Mouse (Mus musculus): ENCODE measurements around the gene Pth2. TPM values are rescaled to one million over a fixed set of nuclear protein-coding genes. Genes with fewer than 3 reads are reported as not detected.

Gene Pth2
- polyA plus RNA-seq, 1 experiment from 2014 or later: not detected

GRCm38 (mm10) chr7:45179469-45179868, 1.3 kb upstream of the Pth2 start, which contains the start of gene Gfy:
Gene Gfy, minus strand, starts transcription at chr7:45179569.
- Histone ChIP-seq H3K4me1 (peaks cover 30% of the 10 kb centered on the region), H3K27ac (no peak within 1 kb of the TSS), H3K4me3 (no peak within 1 kb of the TSS), H3K4me2 (replicated peaks) (no peak within 1 kb of the TSS), H3K36me3 (no peaks in the 10 kb centered on the region), H3K27me3 (replicated peaks) (peaks cover 100% of the 10 kb centered on the region), H3K9ac (no peak within 1 kb of the TSS), H3K9me3 (0 out of 2 replicates have a peak, but pooled peaks cover 4% of the 10 kb centered on the region)
- ATAC-seq (ENCODE audit: low FRiP score, low read depth): no peak
- WGBS: 26% methylated on average over 7 of the region's 7 CpGs

- Histone ChIP-seq H3K4me3 (peak overlapping the region; percentile 5; the same call in 1 of the 2 replicates), H3K27me3 (replicated peaks) (peaks cover 96% of the 10 kb centered on the region), H3K4me1 (peaks cover 15% of the 10 kb centered on the region), H3K9me3 (0 out of 2 replicates have a peak, but pooled peaks cover 4% of the 10 kb centered on the region), H3K36me3 (no peaks in the 10 kb centered on the region), H3K27ac (no peak overlapping the region), H3K9ac (no peak overlapping the region), H3K4me2 (replicated peaks) (peak overlapping the region; percentile 54)
- no peak for ATAC-seq (ENCODE audit: low FRiP score, low read depth)
- 4% methylated on average over 35 of the region's 35 CpGs for WGBS
Observed at GRCm38 (mm10) chr7:45181540-45181939, 745 bp downstream of the Pth2 start.

GRCm38 (mm10) chr7:45182199-45182601, 1.4 kb downstream of the Pth2 start:
- under 1% methylated on average over 34 of the region's 34 CpGs for WGBS
- H3K4me1 ChIP-seq: peaks cover 15% of the 10 kb centered on the region
- H3K4me3 ChIP-seq: peak overlapping the region; percentile 19
- H3K27ac ChIP-seq: no peak overlapping the region
- peak overlapping the region; percentile 54 for H3K4me2 ChIP-seq (replicated peaks)
- 0 out of 2 replicates have a peak overlapping the region, but pooled peaks have one; percentile 29 for H3K9ac ChIP-seq
- H3K9me3 ChIP-seq: 0 out of 2 replicates have a peak, but pooled peaks cover 4% of the 10 kb centered on the region
- peaks cover 96% of the 10 kb centered on the region for H3K27me3 ChIP-seq (replicated peaks)
- ATAC-seq (ENCODE audit: low FRiP score, low read depth): peak; percentile 71
- H3K36me3 ChIP-seq: no peaks in the 10 kb centered on the region

DNA sequence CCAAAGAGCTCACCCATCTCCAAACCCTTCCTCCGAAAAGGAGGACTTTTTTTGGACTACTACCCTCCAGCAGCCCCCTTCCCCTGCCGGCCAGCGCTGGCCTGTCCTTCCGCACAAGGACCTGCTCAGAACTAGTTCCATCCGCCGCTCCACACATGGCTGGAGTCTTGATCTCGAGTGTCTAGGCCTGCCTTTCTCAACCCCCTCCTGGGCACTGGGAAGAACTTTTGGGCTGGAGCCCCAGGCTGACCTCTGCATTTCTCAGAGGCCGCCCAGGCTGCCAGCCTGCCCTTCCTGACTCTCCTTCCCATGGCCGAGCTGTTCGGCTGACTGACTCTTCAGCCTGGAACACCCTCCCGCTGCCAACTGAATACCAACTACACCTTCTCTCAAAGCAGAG, 1.8 kb downstream of the Pth2 start:
- Histone ChIP-seq H3K4me2 (replicated peaks) (peak overlapping the region; percentile 54), H3K9ac (0 out of 2 replicates have a peak overlapping the region, but pooled peaks have one; percentile 29), H3K9me3 (0 out of 2 replicates have a peak, but pooled peaks cover 4% of the 10 kb centered on the region), H3K36me3 (no peaks in the 10 kb centered on the region), H3K4me3 (peak overlapping the region; percentile 18), H3K4me1 (peaks cover 15% of the 10 kb centered on the region), H3K27ac (no peak overlapping the region), H3K27me3 (replicated peaks) (peaks cover 93% of the 10 kb centered on the region)
- 18% methylated on average over 11 of the region's 11 CpGs for WGBS
- ATAC-seq (ENCODE audit: low FRiP score, low read depth): no peak

DNA sequence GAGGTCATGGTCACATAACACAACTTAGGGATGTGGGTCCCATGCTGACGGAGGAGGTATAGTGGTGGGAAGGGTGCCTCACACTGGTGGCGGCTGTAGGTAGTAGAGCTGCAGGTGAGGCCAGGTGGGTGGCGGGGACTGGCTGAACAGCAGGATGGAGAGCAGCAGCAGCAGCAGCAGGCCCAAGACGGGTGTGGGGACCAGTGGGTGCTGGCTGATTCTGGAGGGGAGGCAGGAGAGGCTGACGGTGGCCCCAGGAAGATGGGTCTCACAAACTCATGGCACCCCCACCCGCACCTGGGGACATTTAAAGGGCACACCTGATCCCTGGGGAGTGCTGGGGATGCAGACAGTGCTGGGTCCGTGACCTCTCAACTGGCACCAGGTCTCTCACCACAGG, 2.9 kb downstream of the Pth2 start:
- no peak for ATAC-seq (ENCODE audit: low FRiP score, low read depth)
- Histone ChIP-seq H3K4me1 (peaks cover 15% of the 10 kb centered on the region), H3K36me3 (no peaks in the 10 kb centered on the region), H3K27me3 (replicated peaks) (peaks cover 90% of the 10 kb centered on the region), H3K9ac (no peak overlapping the region), H3K27ac (no peak overlapping the region), H3K4me3 (no peak overlapping the region), H3K4me2 (replicated peaks) (no peak overlapping the region), H3K9me3 (0 out of 2 replicates have a peak, but pooled peaks cover 4% of the 10 kb centered on the region)
- 62% methylated on average over 7 of the region's 7 CpGs for WGBS

DNA sequence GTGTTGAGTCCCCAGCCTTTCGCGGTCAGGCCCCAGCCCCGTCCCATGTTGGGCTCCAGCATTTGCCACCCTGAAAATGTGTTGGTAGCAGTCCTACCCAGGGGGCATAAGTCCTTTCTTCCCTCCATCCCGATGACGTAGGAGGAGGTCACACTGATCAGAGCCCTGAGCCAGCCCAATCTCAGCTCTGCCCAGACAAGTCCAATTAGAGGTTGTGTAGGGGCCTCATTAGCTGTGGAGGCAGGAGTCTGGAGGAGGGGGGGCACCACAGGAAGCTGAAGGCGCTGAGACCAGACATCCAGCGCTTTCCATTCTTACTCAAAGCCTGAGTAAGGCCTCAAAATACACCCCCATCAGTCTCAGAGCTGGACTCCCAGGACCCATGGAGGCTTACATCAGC, 5.1 kb downstream of the Pth2 start:
- Histone ChIP-seq H3K4me1 (peaks cover 14% of the 10 kb centered on the region), H3K27me3 (replicated peaks) (peaks cover 74% of the 10 kb centered on the region), H3K4me3 (no peak overlapping the region), H3K4me2 (replicated peaks) (no peak overlapping the region), H3K9ac (no peak overlapping the region), H3K9me3 (0 out of 2 replicates have a peak, but pooled peaks cover 2% of the 10 kb centered on the region), H3K27ac (no peak overlapping the region), H3K36me3 (no peaks in the 10 kb centered on the region)
- ATAC-seq (ENCODE audit: low FRiP score, low read depth): no peak
- 63% methylated on average over 7 of the region's 7 CpGs for WGBS

- peaks cover 7% of the 10 kb centered on the region for H3K4me1 ChIP-seq
- WGBS: 61% methylated on average over 16 of the region's 16 CpGs
- no peak overlapping the region for H3K4me3 ChIP-seq
- H3K9me3 ChIP-seq: no peaks in the 10 kb centered on the region
- ATAC-seq (ENCODE audit: low FRiP score, low read depth): no peak
- no peak overlapping the region for H3K27ac ChIP-seq
- H3K4me2 ChIP-seq (replicated peaks): no peak overlapping the region
- peaks cover 46% of the 10 kb centered on the region for H3K27me3 ChIP-seq (replicated peaks)
- H3K36me3 ChIP-seq: no peaks in the 10 kb centered on the region
- H3K9ac ChIP-seq: no peak overlapping the region
Observed at GRCm38 (mm10) chr7:45189600-45189999, 8.8 kb downstream of the Pth2 start.

GRCm38 (mm10) chr7:45190186-45190585, 9.4 kb downstream of the Pth2 start:
- H3K4me1 ChIP-seq: peaks cover 7% of the 10 kb centered on the region
- H3K9ac ChIP-seq: no peak overlapping the region
- no peak overlapping the region for H3K27ac ChIP-seq
- no peak overlapping the region for H3K4me2 ChIP-seq (replicated peaks)
- no peak for ATAC-seq (ENCODE audit: low FRiP score, low read depth)
- H3K4me3 ChIP-seq: no peak overlapping the region
- no peaks in the 10 kb centered on the region for H3K9me3 ChIP-seq
- peaks cover 43% of the 10 kb centered on the region for H3K27me3 ChIP-seq (replicated peaks)
- WGBS: 95% methylated on average over 6 of the region's 6 CpGs
- H3K36me3 ChIP-seq: no peaks in the 10 kb centered on the region

DNA sequence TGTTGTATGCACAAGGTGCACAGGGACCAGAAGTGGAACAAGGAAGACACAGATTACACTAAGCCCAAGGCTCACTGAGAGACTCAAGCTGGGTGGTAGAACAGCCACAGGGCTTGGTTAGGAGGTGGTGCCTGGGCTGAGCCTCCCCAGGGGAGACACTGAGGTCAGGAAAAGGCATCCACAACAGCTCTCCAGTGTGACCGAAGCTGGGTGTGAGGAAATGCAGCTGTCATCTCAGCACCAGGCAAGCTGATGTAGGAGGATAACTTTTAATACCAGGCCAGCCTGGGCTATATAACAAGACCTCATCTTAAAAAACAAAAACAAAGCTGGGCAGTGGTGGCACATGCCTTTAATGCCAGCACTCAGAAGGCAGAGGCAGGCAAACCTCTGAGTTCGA, 10.4 kb downstream of the Pth2 start:
- H3K27me3 ChIP-seq (replicated peaks): peaks cover 35% of the 10 kb centered on the region
- H3K4me3 ChIP-seq: no peak overlapping the region
- no peaks in the 10 kb centered on the region for H3K36me3 ChIP-seq
- WGBS: 80% methylated on average over 2 of the region's 2 CpGs
- no peak for ATAC-seq (ENCODE audit: low FRiP score, low read depth)
- no peak overlapping the region for H3K27ac ChIP-seq
- no peak overlapping the region for H3K9ac ChIP-seq
- no peak overlapping the region for H3K4me2 ChIP-seq (replicated peaks)
- peaks cover 7% of the 10 kb centered on the region for H3K4me1 ChIP-seq
- H3K9me3 ChIP-seq: no peaks in the 10 kb centered on the region

DNA sequence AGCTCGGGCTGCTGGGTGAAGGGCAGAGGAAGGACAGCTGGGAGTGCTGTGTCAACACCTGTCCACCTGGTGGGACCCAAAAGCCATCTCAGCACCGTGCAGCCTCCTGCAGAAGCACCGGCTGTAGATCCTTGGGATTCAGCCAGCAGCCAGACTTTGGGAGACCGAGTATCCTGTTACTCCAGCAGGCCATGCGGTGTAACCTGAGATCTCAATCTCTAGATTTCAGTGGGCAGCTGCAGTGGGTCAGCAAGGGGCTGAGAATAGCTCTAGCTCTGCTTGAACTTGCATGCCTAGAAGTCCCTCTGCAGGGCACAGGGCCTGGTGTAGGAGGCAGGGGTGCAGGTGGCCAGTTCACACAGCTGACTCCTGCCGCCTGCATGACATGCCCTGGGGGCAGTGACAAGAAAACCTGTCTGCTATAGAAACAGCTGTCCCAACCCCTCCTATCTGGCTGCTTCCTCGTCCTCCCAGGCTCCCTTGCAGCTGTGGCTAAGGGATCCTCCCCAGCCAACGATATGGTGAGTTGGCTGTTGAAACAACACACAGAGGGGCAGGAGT, 11.1 kb downstream of the Pth2 start:
- H3K36me3 ChIP-seq: no peaks in the 10 kb centered on the region
- no peak overlapping the region for H3K4me2 ChIP-seq (replicated peaks)
- no peaks in the 10 kb centered on the region for H3K9me3 ChIP-seq
- peaks cover 31% of the 10 kb centered on the region for H3K27me3 ChIP-seq (replicated peaks)
- H3K9ac ChIP-seq: no peak overlapping the region
- ATAC-seq (ENCODE audit: low FRiP score, low read depth): no peak
- H3K4me1 ChIP-seq: peaks cover 7% of the 10 kb centered on the region
- no peak overlapping the region for H3K4me3 ChIP-seq
- WGBS: 21% methylated on average over 8 of the region's 8 CpGs
- H3K27ac ChIP-seq: no peak overlapping the region

DNA sequence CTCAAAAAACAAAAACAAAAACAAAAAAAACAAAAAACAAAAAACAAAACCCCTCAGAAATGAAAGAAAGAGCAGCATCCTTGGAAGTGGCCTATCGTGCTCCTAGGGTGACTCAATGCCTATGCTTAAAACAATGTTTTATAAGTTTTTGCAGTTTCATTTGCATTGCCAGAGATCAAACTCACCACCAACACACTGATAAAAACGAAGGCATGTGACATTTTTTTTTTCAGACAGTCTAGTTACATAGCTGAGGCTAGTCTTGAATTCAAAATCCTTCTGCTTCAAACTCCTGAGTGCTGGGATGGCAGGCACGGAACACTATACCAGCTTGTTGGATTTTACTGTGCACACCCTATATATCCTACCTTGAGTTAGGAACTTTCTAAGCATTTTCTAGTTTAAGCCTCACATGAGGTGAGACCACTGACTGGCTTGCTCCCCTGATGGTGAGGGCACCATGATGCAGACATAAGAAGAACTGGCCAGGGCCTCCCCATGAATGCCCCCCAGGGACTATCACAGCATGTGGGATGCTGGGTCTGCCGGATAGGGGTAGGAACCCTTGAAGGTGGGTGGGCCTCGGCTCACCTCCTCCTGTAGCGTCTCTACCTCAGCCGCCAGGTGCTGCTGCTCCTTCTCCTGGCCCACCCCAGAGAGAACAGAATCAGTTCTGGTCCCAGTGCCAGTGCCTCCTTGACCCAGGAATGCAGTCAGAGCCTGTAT, 12.0 kb downstream of the Pth2 start:
- peaks cover 28% of the 10 kb centered on the region for H3K27me3 ChIP-seq (replicated peaks)
- 85% methylated on average over 7 of the region's 7 CpGs for WGBS
- H3K4me1 ChIP-seq: peaks cover 7% of the 10 kb centered on the region
- no peaks in the 10 kb centered on the region for H3K9me3 ChIP-seq
- no peak overlapping the region for H3K4me2 ChIP-seq (replicated peaks)
- no peak overlapping the region for H3K9ac ChIP-seq
- H3K4me3 ChIP-seq: no peak overlapping the region
- ATAC-seq (ENCODE audit: low FRiP score, low read depth): no peak
- H3K36me3 ChIP-seq: no peaks in the 10 kb centered on the region
- no peak overlapping the region for H3K27ac ChIP-seq

GRCm38 (mm10) chr7:45193406-45193805, 12.6 kb downstream of the Pth2 start:
- no peak for ATAC-seq (ENCODE audit: low FRiP score, low read depth)
- H3K4me3 ChIP-seq: no peak overlapping the region
- H3K27me3 ChIP-seq (replicated peaks): peaks cover 23% of the 10 kb centered on the region; the same call in 1 of the 2 replicates
- no peaks in the 10 kb centered on the region for H3K36me3 ChIP-seq
- peaks cover 7% of the 10 kb centered on the region for H3K4me1 ChIP-seq
- H3K27ac ChIP-seq: no peak overlapping the region
- H3K9ac ChIP-seq: 0 out of 2 replicates have a peak overlapping the region, but pooled peaks have one; percentile 18
- H3K9me3 ChIP-seq: no peaks in the 10 kb centered on the region
- WGBS: 72% methylated on average over 5 of the region's 5 CpGs
- no peak overlapping the region for H3K4me2 ChIP-seq (replicated peaks)

Measured in neural tube, embryonic 12.5 days (tissue).